Mouse (Mus musculus) MEL (cell line): ENCODE results near the gene Grtp1. TPM values are rescaled to one million over a fixed set of nuclear protein-coding genes. Genes with fewer than 3 reads are reported as not detected.
A peak's percentile ranks its signal among the peaks of the same experiment; 100 is the strongest.

Source experiments
- DNase-seq: peaks from one replicate; pipeline ENCODE4 v3.0.0; 2011; ENCODE audit warnings: low read depth, low spot score
- H3K27ac ChIP-seq: 2 replicates; pipeline ENCODE4 v1.5.1; 2012; ENCODE audit warnings: low read depth, mild to moderate bottlenecking, control low read depth, low read length, moderate library complexity; ENCODE audit not compliant: control insufficient read depth
- H3K27me3 ChIP-seq, 2 experiments: fragments of 150-350 bp in 1 of 2; sonication (generic) in 1 of 2; 2 replicates each; pipeline ENCODE4 v1.6.1; 2012; ENCODE audit warnings: low read length in 2 of 2, mild to moderate bottlenecking in 2 of 2, improper control_type of control experiment in 1 of 2, moderate library complexity in 1 of 2; ENCODE audit not compliant: insufficient read depth in 2 of 2, control insufficient read depth in 1 of 2
- H3K36me3 ChIP-seq, 2 experiments: 2 replicates each; pipeline ENCODE4 v1.6.1; 2012 to 2014; ENCODE audit warnings: low read length in 2 of 2, improper control_type of control experiment in 1 of 2, inconsistent platforms in 1 of 2, mild to moderate bottlenecking in 1 of 2; ENCODE audit not compliant: insufficient read depth in 2 of 2, control insufficient read depth in 1 of 2
- H3K4me1 ChIP-seq, 2 experiments: fragments of 150-350 bp in 1 of 2; sonication (generic) in 1 of 2; 2 replicates each; pipeline ENCODE4 v1.6.1; 2012; ENCODE audit warnings: low read length in 2 of 2, improper control_type of control experiment in 1 of 2, mild to moderate bottlenecking in 1 of 2; ENCODE audit not compliant: insufficient read depth in 2 of 2, control insufficient read depth in 1 of 2
- H3K4me3 ChIP-seq, 2 experiments: fragments of 150-350 bp in 1 of 2; sonication (generic) in 1 of 2; 2 replicates each; pipeline ENCODE4 v1.5.1; 2012; ENCODE audit warnings: low read depth in 2 of 2, low read length in 2 of 2, mild to moderate bottlenecking in 2 of 2, moderate library complexity in 2 of 2, control low read depth in 1 of 2, improper control_type of control experiment in 1 of 2; ENCODE audit not compliant: control insufficient read depth in 1 of 2, insufficient read depth in 1 of 2
- H3K79me2 ChIP-seq: 2 replicates; pipeline ENCODE4 v1.6.1; 2012; ENCODE audit warnings: mild to moderate bottlenecking, low read length, moderate library complexity; ENCODE audit not compliant: control insufficient read depth, poor library complexity, insufficient read depth
- H3K9ac ChIP-seq: 2 replicates; pipeline ENCODE4 v1.6.1; 2012; ENCODE audit warnings: low read depth, mild to moderate bottlenecking, control low read depth, low read length, moderate library complexity; ENCODE audit not compliant: control insufficient read depth, poor library complexity, severe bottlenecking
- H3K9me3 ChIP-seq: fragments of 150-350 bp; sonication (generic); replicated peaks from 2 replicates; pipeline ENCODE4 v1.6.1; 2012; ENCODE audit warnings: mild to moderate bottlenecking, low read length, improper control_type of control experiment, moderate library complexity; ENCODE audit not compliant: insufficient read depth
- BHLHE40 ChIP-seq: IDR thresholded peaks from 2 replicates; pipeline ENCODE4 v1.6.1; 2012; ENCODE audit warnings: low read depth, mild to moderate bottlenecking, inconsistent platforms, low read length, improper control_type of control experiment, borderline replicate concordance
- CHD1 ChIP-seq: IDR thresholded peaks from 2 replicates; pipeline ENCODE4 v1.6.1; 2012; ENCODE audit warnings: low read depth, mild to moderate bottlenecking, inconsistent platforms, low read length, improper control_type of control experiment
- CHD2 ChIP-seq: IDR thresholded peaks from 2 replicates; pipeline ENCODE4 v1.6.1; 2011; ENCODE audit warnings: low read length, improper control_type of control experiment
- CTCF ChIP-seq, 3 experiments: IDR thresholded peaks in 2 of 3; conservative IDR thresholded peaks in 1 of 3; 2 replicates each; pipeline ENCODE4 v1.5.1; 2011 to 2012; ENCODE audit warnings: low read length in 3 of 3, low read depth in 2 of 3, mild to moderate bottlenecking in 2 of 3, improper control_type of control experiment in 1 of 3, inconsistent platforms in 1 of 3, mixed read lengths in 1 of 3, moderate library complexity in 1 of 3; ENCODE audit not compliant: control insufficient read depth in 1 of 3, insufficient read depth in 1 of 3, poor library complexity in 1 of 3, severe bottlenecking in 1 of 3
- E2F4 ChIP-seq: IDR thresholded peaks from 2 replicates; pipeline ENCODE4 v1.6.1; 2011; ENCODE audit warnings: low read depth, low read length, improper control_type of control experiment, borderline replicate concordance
- ELF1 ChIP-seq: IDR thresholded peaks from 2 replicates; pipeline ENCODE4 v1.6.1; 2014; ENCODE audit warnings: low read depth, mild to moderate bottlenecking, inconsistent platforms, low read length, improper control_type of control experiment, moderate library complexity
- EP300 ChIP-seq, 2 experiments: IDR thresholded peaks; 2 replicates each; pipeline ENCODE4 v1.6.1; 2011; ENCODE audit warnings: improper control_type of control experiment in 2 of 2, low read length in 2 of 2, low read depth in 1 of 2, mild to moderate bottlenecking in 1 of 2
- ETS1 ChIP-seq: IDR thresholded peaks from 2 replicates; pipeline ENCODE4 v1.6.1; 2012; ENCODE audit warnings: low read depth, mild to moderate bottlenecking, inconsistent platforms, low read length, improper control_type of control experiment, moderate library complexity
- GABPA ChIP-seq: IDR thresholded peaks from 2 replicates; pipeline ENCODE4 v1.6.1; 2012; ENCODE audit warnings: low read depth, mild to moderate bottlenecking, inconsistent platforms, low read length, improper control_type of control experiment, moderate library complexity
- GATA1 ChIP-seq: IDR thresholded peaks from 2 replicates; pipeline ENCODE4 v1.6.1; 2011; ENCODE audit warnings: low read depth, low read length, improper control_type of control experiment
- JUND ChIP-seq: IDR thresholded peaks from 2 replicates; pipeline ENCODE4 v1.6.1; 2011; ENCODE audit warnings: low read depth, mild to moderate bottlenecking, improper control_type of control experiment, low read length
- KAT2A ChIP-seq: conservative IDR thresholded peaks from 2 replicates; pipeline ENCODE4 v1.6.1; 2012; ENCODE audit warnings: low read depth, low read length, improper control_type of control experiment, inconsistent platforms
- MAZ ChIP-seq: IDR thresholded peaks from 2 replicates; pipeline ENCODE4 v1.6.1; 2012; ENCODE audit warnings: low read depth, mild to moderate bottlenecking, inconsistent platforms, low read length, improper control_type of control experiment
- MEF2A ChIP-seq: IDR thresholded peaks from 2 replicates; pipeline ENCODE4 v1.6.1; 2014; ENCODE audit warnings: low read depth, mild to moderate bottlenecking, inconsistent platforms, low read length, improper control_type of control experiment; ENCODE audit not compliant: poor library complexity, insufficient replicate concordance, severe bottlenecking; ENCODE audit errors: extremely low read depth
- MXI1 ChIP-seq: IDR thresholded peaks from 2 replicates; pipeline ENCODE4 v1.6.1; 2011; ENCODE audit warnings: mild to moderate bottlenecking, low read depth, low read length, improper control_type of control experiment
- MYC ChIP-seq: IDR thresholded peaks from 2 replicates; pipeline ENCODE4 v1.6.1; 2011; ENCODE audit warnings: low read depth, mild to moderate bottlenecking, low read length, improper control_type of control experiment, moderate library complexity
- POLR2A ChIP-seq, 2 experiments: IDR thresholded peaks; 2 replicates each; pipeline ENCODE4 v1.6.1; 2011 to 2012; ENCODE audit warnings: low read length in 2 of 2, mild to moderate bottlenecking in 2 of 2, control low read depth in 1 of 2, improper control_type of control experiment in 1 of 2, low read depth in 1 of 2, moderate library complexity in 1 of 2; ENCODE audit not compliant: control insufficient read depth in 1 of 2, insufficient read depth in 1 of 2, poor library complexity in 1 of 2
- POLR2AphosphoS2 ChIP-seq: IDR thresholded peaks from 2 replicates; pipeline ENCODE4 v1.6.1; 2011; ENCODE audit warnings: low read length, improper control_type of control experiment
- RAD21 ChIP-seq: IDR thresholded peaks from 2 replicates; pipeline ENCODE4 v1.6.1; 2011; ENCODE audit warnings: mild to moderate bottlenecking, low read depth, low read length, improper control_type of control experiment
- SIN3A ChIP-seq: IDR thresholded peaks from 2 replicates; pipeline ENCODE4 v1.6.1; 2012; ENCODE audit warnings: low read length, improper control_type of control experiment, inconsistent platforms
- TAL1 ChIP-seq: IDR thresholded peaks from 2 replicates; pipeline ENCODE4 v1.6.1; 2012; ENCODE audit warnings: mild to moderate bottlenecking, inconsistent platforms, low read length, moderate library complexity, mixed read lengths
- TCF12 ChIP-seq: IDR thresholded peaks from 2 replicates; pipeline ENCODE4 v1.6.1; 2014; ENCODE audit warnings: low read depth, mild to moderate bottlenecking, inconsistent platforms, low read length, improper control_type of control experiment, moderate library complexity
- USF1 ChIP-seq: IDR thresholded peaks from 2 replicates; pipeline ENCODE4 v1.6.1; 2014; ENCODE audit warnings: low read depth, mild to moderate bottlenecking, inconsistent platforms, low read length, improper control_type of control experiment, moderate library complexity
- USF2 ChIP-seq, 2 experiments: IDR thresholded peaks; 2 replicates each; pipeline ENCODE4 v1.6.1; 2011 to 2012; ENCODE audit warnings: improper control_type of control experiment in 2 of 2, low read length in 2 of 2, borderline replicate concordance in 1 of 2, inconsistent platforms in 1 of 2, low read depth in 1 of 2, mild to moderate bottlenecking in 1 of 2; ENCODE audit not compliant: insufficient read depth in 1 of 2
- ZC3H11A ChIP-seq: IDR thresholded peaks from 2 replicates; pipeline ENCODE4 v1.6.1; 2012; ENCODE audit warnings: low read depth, mild to moderate bottlenecking, inconsistent platforms, low read length, improper control_type of control experiment
- ZKSCAN1 ChIP-seq: IDR thresholded peaks from 2 replicates; pipeline ENCODE4 v1.6.1; 2012; ENCODE audit warnings: low read depth, mild to moderate bottlenecking, inconsistent platforms, low read length, improper control_type of control experiment, moderate library complexity
- ZMIZ1 ChIP-seq: IDR thresholded peaks from 2 replicates; pipeline ENCODE4 v1.6.1; 2012; ENCODE audit warnings: low read depth, mild to moderate bottlenecking, inconsistent platforms, low read length, improper control_type of control experiment, moderate library complexity
- ZNF384 ChIP-seq: IDR thresholded peaks from 2 replicates; pipeline ENCODE4 v1.6.1; 2012; ENCODE audit warnings: low read depth, mild to moderate bottlenecking, inconsistent platforms, low read length, improper control_type of control experiment
- polyA plus RNA-seq, 2 experiments: library from polyadenylated mRNA; stranded (reverse) in 1 of 2; unstranded in 1 of 2; fragments of >175 nt in 1 of 2; fragments of >200 nt in 1 of 2; gene quantifications; 2 replicates each; pipeline versions ENCODE4 v1.2.1 to v1.2.4; 2012; ENCODE audit warnings: low replicate concordance in 2 of 2, low read depth in 1 of 2; ENCODE audit not compliant: insufficient read length in 2 of 2, insufficient read depth in 1 of 2, missing spikeins in 1 of 2
- total RNA-seq: library from RNA; depleted of rRNA; stranded (reverse); fragments of 300-350 nt; gene quantifications from 2 replicates; pipeline ENCODE4 v1.2.3, GENCODE M21; 2012

Grtp1 gene
- total and polyA plus RNA-seq, 3 experiments, result 11.9 to 15.1 TPM; not detected in 1

GRCm38 (mm10) chr8:13159377-13159881 is 41.0 kb downstream of the Grtp1 start:
- Histone ChIP-seq H3K4me1 (peaks cover 17 to 26% of the 10 kb centered on the region in 2 experiments), H3K9me3 (no peaks in the 10 kb centered on the region), H3K4me3 (peak overlapping the region; percentile 76 to 92), H3K36me3 (peaks cover 3 to 36% of the 10 kb centered on the region in 2 experiments; a peak in 3 of 4 replicates), H3K27me3 (no peaks in the 10 kb centered on the region), H3K79me2 (peaks cover 49% of the 10 kb centered on the region), H3K9ac (peak overlapping the region; percentile 93), H3K27ac (peak overlapping the region; percentile 35)
- DNase-seq, result peak; percentile 56
- no peak for TF ChIP-seq TCF12
- 0 out of 4 replicates have a peak, but pooled peaks of 1 of the 2 experiments have one; percentile 62 for TF ChIP-seq POLR2A (IDR thresholded peaks at IDR 0.05; ENCODE audit: control insufficient read depth in 1 of 2, insufficient read depth in 1 of 2, low read depth in 1 of 2, low read length in 2 of 2, poor library complexity in 1 of 2)
- TF ChIP-seq USF2 (IDR thresholded peaks at IDR 0.05; ENCODE audit: borderline replicate concordance in 1 of 2, insufficient read depth in 1 of 2, low read depth in 1 of 2, low read length in 2 of 2), result 0 out of 4 replicates have a peak, but pooled peaks of 1 of the 2 experiments have one; percentile 0

GRCm38 (mm10) chr8:13158718-13159376 is 41.6 kb downstream of the Grtp1 start, which contains the start of gene Lamp1:
Lamp1 (plus strand) TSS chr8:13159161.
- Histone ChIP-seq H3K36me3 (peaks cover 0 to 32% of the 10 kb centered on the region in 2 experiments; a peak in 2 of 4 replicates), H3K4me3 (peak within 1 kb of the TSS; percentile 76 to 92), H3K9ac (peak within 1 kb of the TSS; percentile 93), H3K4me1 (peaks cover 15 to 23% of the 10 kb centered on the region in 2 experiments), H3K27ac (peak within 1 kb of the TSS; percentile 35), H3K27me3 (no peaks in the 10 kb centered on the region), H3K9me3 (no peaks in the 10 kb centered on the region), H3K79me2 (peaks cover 44% of the 10 kb centered on the region)
- peak; percentile 99 for DNase-seq
- TF ChIP-seq ZNF384 (no peak), MAZ (peak; percentile 53; the same call in 1 of the 2 replicates), EP300 (IDR thresholded peaks at IDR 0.05; ENCODE audit: low read depth in 1 of 2, low read length in 2 of 2) (peak in 1 of 2 experiments; percentile 33; a peak in 1 of 4 replicates), ELF1 (no peak), ZMIZ1 (no peak), TAL1 (no peak), USF2 (IDR thresholded peaks at IDR 0.05; ENCODE audit: borderline replicate concordance in 1 of 2, insufficient read depth in 1 of 2, low read depth in 1 of 2, low read length in 2 of 2) (peak; percentile 95 to 100), RAD21 (no peak), GATA1 (no peak), POLR2AphosphoS2 (peak; percentile 57; the same call in 1 of the 2 replicates), E2F4 (no peak), TCF12 (peak; percentile 52), MEF2A (no peak), JUND (no peak), KAT2A (no peak; the same call in 1 of the 2 replicates), MXI1 (peak; percentile 94), ZKSCAN1 (no peak), BHLHE40 (peak; percentile 98), CHD1 (no peak), POLR2A (IDR thresholded peaks at IDR 0.05; ENCODE audit: control insufficient read depth in 1 of 2, insufficient read depth in 1 of 2, low read depth in 1 of 2, low read length in 2 of 2, poor library complexity in 1 of 2) (peak in 1 of 2 experiments; percentile 63; a peak in 3 of 4 replicates), CHD2 (peak; percentile 97), CTCF (IDR thresholded peaks at IDR 0.05 in 2 of 3, conservative IDR thresholded peaks at IDR 0.05 in 1 of 3; ENCODE audit: control insufficient read depth in 1 of 3, insufficient read depth in 1 of 3, low read depth in 2 of 3, low read length in 3 of 3, poor library complexity in 1 of 3, severe bottlenecking in 1 of 3) (no peak), MYC (peak; percentile 65; the same call in 1 of the 2 replicates), SIN3A (peak; percentile 97), GABPA (no peak), ETS1 (peak; percentile 84), ZC3H11A (no peak), USF1 (peak; percentile 92)
